Mouse (Mus musculus) embryo, embryonic 10 days (tissue): Measurements from ENCODE around the gene Ovgp1.
"Not testable (repeated sequence)": the region's sequence is repeated elsewhere in the genome, so short reads cannot be mapped to it uniquely, and the experiment has no call there.

Source experiments
- DNase-seq: peaks from one replicate; pipeline ENCODE4 v3.0.0-alpha.2; 2015; ENCODE audit warnings: low spot score

Gene Ovgp1

DNA sequence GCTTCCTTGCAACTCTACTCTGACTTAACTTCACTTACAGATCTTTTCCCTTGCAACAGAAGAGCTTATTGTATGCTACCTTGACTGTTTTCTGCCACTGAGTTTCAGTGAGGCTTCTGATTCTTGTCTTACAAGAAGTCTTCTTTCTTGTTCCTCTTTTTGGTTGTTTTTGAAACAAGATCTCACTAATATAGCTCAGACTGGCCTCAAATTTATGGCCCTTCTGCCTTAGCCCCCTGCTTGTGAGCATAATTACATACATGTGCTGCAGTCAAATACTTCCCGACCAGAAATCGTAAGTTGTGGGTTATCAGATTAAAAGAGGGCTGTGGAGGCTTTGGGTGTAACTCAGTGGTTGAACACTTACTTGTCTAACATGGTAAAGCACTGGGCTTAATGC is 21.2 kb downstream of the Ovgp1 start:
- no peak for DNase-seq

GRCm38 (mm10) chr3:106000707-106001375 is 27.3 kb downstream of the Ovgp1 start:
- DNase-seq = no peak

- peak; percentile 87 for DNase-seq
These were observed 28.2 kb downstream of the Ovgp1 start for GRCm38 (mm10) chr3:106001416-106002370.

GRCm38 (mm10) chr3:106003360-106003759 is 29.8 kb downstream of the Ovgp1 start:
- not testable (repeated sequence) for DNase-seq

DNA sequence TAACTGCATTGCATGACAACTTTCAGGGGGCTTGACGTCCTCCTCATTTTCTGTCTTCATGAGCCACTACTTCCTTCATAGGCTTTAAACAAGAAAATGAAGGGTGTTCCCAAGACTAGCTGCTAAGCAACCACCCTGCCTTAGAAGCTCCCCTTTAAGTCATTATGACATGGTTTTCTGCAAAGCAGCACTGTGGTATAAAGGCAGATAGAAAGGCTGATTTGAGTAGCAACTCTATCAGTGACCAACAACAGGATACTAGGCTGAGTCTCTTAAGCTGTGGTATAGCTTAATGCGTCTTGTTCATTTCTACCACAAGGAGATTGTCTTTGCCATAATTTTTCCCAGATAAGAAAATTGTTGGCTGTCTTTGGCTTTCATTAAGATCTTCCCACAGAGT is 41.0 kb downstream of the Ovgp1 start, which contains the start of gene Pifo:
Gene Pifo, minus strand, starts transcription at position 101 of the 400 bp plus-strand sequence.
- no peak for DNase-seq

- DNase-seq = no peak
These were observed 48.3 kb downstream of the Ovgp1 start for GRCm38 (mm10) chr3:106021840-106022239.

- no peak for DNase-seq
These were observed 50.6 kb downstream of the Ovgp1 start for GRCm38 (mm10) chr3:106024135-106024534.

DNA sequence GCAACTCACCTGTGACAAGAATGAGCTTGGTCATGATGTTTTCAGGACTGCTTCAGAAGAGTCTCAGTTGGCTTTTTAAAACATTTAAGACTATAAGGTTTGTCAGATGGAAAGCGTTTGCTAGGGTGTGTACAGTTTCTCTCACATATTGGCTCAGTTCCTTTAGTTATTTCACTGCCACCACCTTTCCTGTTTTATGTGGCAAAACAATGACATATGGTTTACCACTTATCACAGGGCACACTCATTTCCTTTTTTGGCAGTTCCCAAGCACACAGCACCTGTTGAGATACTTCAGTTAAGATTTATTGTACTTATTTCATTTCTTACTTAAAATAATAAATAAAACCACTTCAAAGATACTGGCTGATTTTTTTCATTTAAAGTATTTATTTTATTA is 59.3 kb downstream of the Ovgp1 start, which contains the start of gene Chil5:
Gene Chil5, minus strand, starts transcription at position 34 of the 400 bp plus-strand sequence.
- DNase-seq = no peak
